In the genomic region with DNA sequence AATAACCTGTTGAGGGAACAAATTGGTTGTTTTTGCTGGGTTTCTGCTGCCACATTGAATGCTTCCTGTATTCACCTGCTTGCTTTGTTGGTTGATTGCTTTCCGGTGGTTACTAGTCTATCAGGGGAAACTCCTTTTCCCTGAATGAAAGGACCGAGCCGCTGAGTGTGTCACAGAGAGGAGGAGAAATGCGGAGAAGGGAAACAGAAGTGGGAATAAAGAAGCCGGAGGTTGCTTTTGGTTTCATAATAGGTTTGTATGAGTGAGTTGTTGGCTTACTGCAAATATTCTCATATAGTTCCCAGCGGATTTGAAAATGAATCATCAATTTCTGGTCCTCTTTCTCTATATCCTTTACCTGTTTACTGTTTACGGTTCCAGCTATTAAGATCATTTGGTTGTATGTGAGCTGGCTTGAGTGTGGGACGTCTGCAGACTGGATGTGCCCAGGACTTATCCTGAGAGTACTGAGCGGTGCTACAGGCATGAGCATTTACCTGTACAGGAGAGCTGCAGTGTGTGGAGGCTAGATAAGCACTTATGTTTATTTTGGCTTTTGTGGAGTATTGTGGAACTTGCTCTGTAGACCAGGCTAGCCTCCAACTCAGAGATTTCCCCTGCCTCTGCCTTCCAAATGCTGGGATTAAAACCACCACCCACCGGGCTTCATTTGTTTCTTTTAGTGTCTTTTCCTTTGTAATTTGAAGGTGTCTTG, we compare ENCODE assay signal across 8 mouse cellular contexts. TPM values are rescaled to one million over a fixed set of nuclear protein-coding genes. Genes with fewer than 3 reads are reported as not detected.
A peak's percentile ranks its signal among the peaks of the same experiment; 100 is the strongest.
DNase-seq lines count a peak whose midpoint lies in the region; ATAC-seq and TF ChIP-seq lines count a peak whose summit lies in the region.

No protein-coding gene starts in this region.

- H3K4me2 ChIP-seq in embryonic facial prominence, embryonic 14.5 days (ENCODE audit: low read depth, low read length): peak overlapping the region; percentile 79
- H3K4me2 ChIP-seq in intestine, embryonic 16.5 days (ENCODE audit: low read depth, low read length): peak overlapping the region; percentile 61
- H3K4me2 ChIP-seq in neural tube, embryonic 12.5 days (replicated peaks): peak overlapping the region; percentile 73

- H3K36me3 ChIP-seq in heart, embryonic 10.5 days: no peaks in the 10 kb centered on the region
- no peaks in the 10 kb centered on the region for H3K36me3 ChIP-seq in C2C12 (ENCODE audit: control insufficient read depth, insufficient read depth)
- no peaks in the 10 kb centered on the region for H3K36me3 ChIP-seq in embryonic facial prominence, embryonic 14.5 days (ENCODE audit: control insufficient read depth, insufficient read depth, low read length)
- H3K36me3 ChIP-seq in intestine, embryonic 16.5 days (ENCODE audit: control insufficient read depth, insufficient read depth, low read length): no peaks in the 10 kb centered on the region
- H3K36me3 ChIP-seq in neural tube, embryonic 12.5 days: no peaks in the 10 kb centered on the region

- peak overlapping the region; percentile 89 for H3K4me3 ChIP-seq in heart, embryonic 10.5 days
- H3K4me3 ChIP-seq in C2C12 (ENCODE audit: insufficient read depth, poor library complexity, severe bottlenecking): peak overlapping the region; percentile 79
- peak overlapping the region; percentile 85 for H3K4me3 ChIP-seq in embryonic facial prominence, embryonic 14.5 days (ENCODE audit: low read depth, low read length)
- peak overlapping the region; percentile 97 for H3K4me3 ChIP-seq in intestine, embryonic 16.5 days (ENCODE audit: low read length)
- peak overlapping the region; percentile 73 for H3K4me3 ChIP-seq in neural tube, embryonic 12.5 days

- peaks cover 5% of the 10 kb centered on the region for H3K79me3 ChIP-seq in C2C12 (ENCODE audit: low read depth)

- H3ac ChIP-seq in C2C12 (ENCODE audit: control insufficient read depth, insufficient read length, low read depth): peak overlapping the region; percentile 53

- no peak for TF ChIP-seq CTCF in C2C12 (IDR thresholded peaks at IDR 0.05; ENCODE audit: control insufficient read depth, insufficient read depth, insufficient read length)

- H3K27ac ChIP-seq in heart, embryonic 10.5 days: peak overlapping the region; percentile 97
- H3K27ac ChIP-seq in embryonic facial prominence, embryonic 14.5 days (replicated peaks; ENCODE audit: low read depth, low read length): peak overlapping the region; percentile 97; the same call in 1 of the 2 replicates
- peak overlapping the region; percentile 97; the same call in 1 of the 2 replicates for H3K27ac ChIP-seq in intestine, embryonic 16.5 days (ENCODE audit: low read length)
- H3K27ac ChIP-seq in neural tube, embryonic 12.5 days: no peak overlapping the region

- no peak for DNase-seq in heart, embryonic 10.5 days (ENCODE audit: low spot score)
- no peak for DNase-seq in heart, postnatal 25 days (ENCODE audit: low spot score)
- DNase-seq in embryonic facial prominence, embryonic 14.5 days (ENCODE audit: low spot score): no peak
- DNase-seq in gastrocnemius, postnatal 4 days (ENCODE audit: low spot score in 2 of 2): no peak
- no peak for DNase-seq in adrenal gland, postnatal 14 days

- H3K9me3 ChIP-seq in heart, embryonic 10.5 days: no peaks in the 10 kb centered on the region
- H3K9me3 ChIP-seq in embryonic facial prominence, embryonic 14.5 days (ENCODE audit: control insufficient read depth, low read length): no peaks in the 10 kb centered on the region
- no peaks in the 10 kb centered on the region for H3K9me3 ChIP-seq in intestine, embryonic 16.5 days (ENCODE audit: control insufficient read depth, low read length)
- H3K9me3 ChIP-seq in neural tube, embryonic 12.5 days: no peaks in the 10 kb centered on the region

- 25% methylated on average over 10 of the region's 10 CpGs for WGBS in heart, embryonic 10.5 days
- 25% methylated on average over 10 of the region's 10 CpGs for WGBS in embryonic facial prominence, embryonic 14.5 days
- WGBS in intestine, embryonic 16.5 days: 29% methylated on average over 10 of the region's 10 CpGs
- 21% methylated on average over 10 of the region's 10 CpGs for WGBS in neural tube, embryonic 12.5 days

- H3K79me2 ChIP-seq in C2C12 (ENCODE audit: control insufficient read depth, insufficient read depth): peaks cover 52% of the 10 kb centered on the region

- H3K27me3 ChIP-seq in heart, embryonic 10.5 days (ENCODE audit: insufficient read depth, poor library complexity, severe bottlenecking): no peaks in the 10 kb centered on the region
- H3K27me3 ChIP-seq in C2C12 (ENCODE audit: control insufficient read depth, insufficient read depth, insufficient read length): no peaks in the 10 kb centered on the region
- H3K27me3 ChIP-seq in embryonic facial prominence, embryonic 14.5 days (replicated peaks; ENCODE audit: control insufficient read depth, insufficient read depth, low read length): no peaks in the 10 kb centered on the region
- H3K27me3 ChIP-seq in intestine, embryonic 16.5 days (replicated peaks; ENCODE audit: control insufficient read depth, insufficient read depth, low read length): no peaks in the 10 kb centered on the region
- no peaks in the 10 kb centered on the region for H3K27me3 ChIP-seq in neural tube, embryonic 12.5 days (replicated peaks)

- peaks cover 31% of the 10 kb centered on the region for H3K4me1 ChIP-seq in heart, embryonic 10.5 days
- peaks cover 22% of the 10 kb centered on the region for H3K4me1 ChIP-seq in embryonic facial prominence, embryonic 14.5 days (ENCODE audit: control insufficient read depth, insufficient read depth, low read length)
- peaks cover 13% of the 10 kb centered on the region for H3K4me1 ChIP-seq in intestine, embryonic 16.5 days (ENCODE audit: control insufficient read depth, insufficient read depth, low read length)
- H3K4me1 ChIP-seq in neural tube, embryonic 12.5 days: peaks cover 38% of the 10 kb centered on the region

- H3K9ac ChIP-seq in embryonic facial prominence, embryonic 14.5 days (ENCODE audit: low read depth, low read length): peak overlapping the region; percentile 96
- H3K9ac ChIP-seq in intestine, embryonic 16.5 days (ENCODE audit: low read depth, low read length): peak overlapping the region; percentile 99
- peak overlapping the region; percentile 92 for H3K9ac ChIP-seq in neural tube, embryonic 12.5 days

- no peak for ATAC-seq in embryonic facial prominence, embryonic 14.5 days (ENCODE audit: low read depth)
- ATAC-seq in intestine, embryonic 16.5 days: no peak
- no peak for ATAC-seq in neural tube, embryonic 12.5 days (ENCODE audit: low FRiP score, low read depth)

- intact Hi-C loops in heart, postnatal 25 days (cut with DNase I): loop anchor here (2.0 to 5.0 kb wide), 7 partner anchors 109 to 476 kb away; a partner anchor contains a TSS

TF ChIP-seq in C2C12, 6 proteins besides CTCF, POLR2A, EP300 and RAD21:
- no peak for TF ChIP-seq USF1 (IDR thresholded peaks at IDR 0.05; ENCODE audit: low read depth)
- no peak for TF ChIP-seq MAX (IDR thresholded peaks at IDR 0.05)
- no peak for TF ChIP-seq FOSL1 (IDR thresholded peaks at IDR 0.05; ENCODE audit: insufficient read depth, low read length, poor library complexity, severe bottlenecking)
- no peak for TF ChIP-seq CEBPB (IDR thresholded peaks at IDR 0.05; ENCODE audit: low read depth)
- TF ChIP-seq MYOD1 (IDR thresholded peaks at IDR 0.05; ENCODE audit: control insufficient read depth, insufficient read length, low read depth): no peak
- no peak for TF ChIP-seq MYOG (IDR thresholded peaks at IDR 0.05; ENCODE audit: control insufficient read depth, extremely low read depth, insufficient read length)

RNA-seq across cellular contexts. Expression of a gene that starts 1.4 kb away (rescaled TPM):
- 7.8 and 8.1 TPM in 2 replicates for polyA plus RNA-seq in heart, embryonic 10.5 days (2016; fragmentation: Nextera tagmentation; extraction: Ambion mirVana)
- 10 to 100 TPM; 16.6 to 17.7 TPM for total RNA-seq in heart, postnatal 25 days (2021)
- polyA plus RNA-seq in C2C12 (2012; fragmentation: generic; extraction: Trizol): 4.3 TPM
- 15.3 and 16.2 TPM in 2 replicates for polyA plus RNA-seq in embryonic facial prominence, embryonic 14.5 days (2014; fragmentation: Nextera tagmentation; extraction: Ambion mirVana)
- 3.0 and 3.7 TPM in 2 replicates for polyA plus RNA-seq in intestine, embryonic 16.5 days (2015; fragmentation: Nextera tagmentation; extraction: Ambion mirVana)
- 14.0 and 14.7 TPM in 2 replicates for polyA plus RNA-seq in neural tube, embryonic 12.5 days (2016; fragmentation: Nextera tagmentation; extraction: Ambion mirVana)
- total RNA-seq in gastrocnemius, postnatal 4 days (2021): 10 to 100 TPM; 16.2 to 18.4 TPM
- 19.6 and 22.3 TPM in 2 replicates for total RNA-seq in adrenal gland, postnatal 14 days (2021)
